Mouse (Mus musculus) heart, embryonic 15.5 days (tissue): ENCODE measurements around the gene 2310034G01Rik. TPM values are rescaled to one million over a fixed set of nuclear protein-coding genes. Genes with fewer than 3 reads are reported as not detected.

Experiments
- ATAC-seq: fragments of 200-750 bp; cut with Nextera tagmentation; replicated peaks from 2 replicates; pipeline ENCODE4 v1.8.0; 2017; ENCODE audit warnings: low read depth, moderate TSS enrichment; ENCODE audit not compliant: insufficient number of reproducible peaks, insufficient read depth, low FRiP score
- H3K27ac ChIP-seq: fragments of 300-500 bp; sonication (generic); 2 replicates; pipeline ENCODE4 v1.5.1; 2015; ENCODE audit warnings: mild to moderate bottlenecking, inconsistent platforms
- H3K27me3 ChIP-seq: fragments of 300-500 bp; sonication (generic); 2 replicates; pipeline ENCODE4 v1.6.1; 2015; ENCODE audit warnings: inconsistent platforms
- H3K36me3 ChIP-seq: fragments of 300-500 bp; sonication (generic); 2 replicates; pipeline ENCODE4 v1.6.1; 2015; ENCODE audit warnings: mild to moderate bottlenecking, inconsistent platforms
- H3K4me1 ChIP-seq: fragments of 300-500 bp; sonication (generic); replicated peaks from 2 replicates; pipeline ENCODE4 v1.6.1; 2015; ENCODE audit warnings: inconsistent platforms
- H3K4me2 ChIP-seq: fragments of 300-500 bp; sonication (generic); 2 replicates; pipeline ENCODE4 v1.6.1; 2015; ENCODE audit warnings: inconsistent platforms, mild to moderate bottlenecking, moderate library complexity
- H3K4me3 ChIP-seq: fragments of 300-500 bp; sonication (generic); 2 replicates; pipeline ENCODE4 v1.5.1; 2015; ENCODE audit warnings: mild to moderate bottlenecking, inconsistent platforms
- H3K9ac ChIP-seq: fragments of 300-500 bp; sonication (generic); 2 replicates; pipeline ENCODE4 v1.6.1; 2015; ENCODE audit warnings: mild to moderate bottlenecking, inconsistent platforms
- H3K9me3 ChIP-seq: fragments of 300-500 bp; sonication (generic); replicated peaks from 2 replicates; pipeline ENCODE4 v1.6.1; 2016; ENCODE audit warnings: inconsistent platforms
- WGBS: fragments of 180-500 bp; shearing (Covaris S2); methylation state at CpG from one replicate; pipeline ENCODE4 v1.1.7; 2015; ENCODE audit warnings: mixed read lengths; 5-methylcytosine and 5-hydroxymethylcytosine counted together
- polyA plus RNA-seq: library from polyadenylated mRNA; unstranded; fragments of >200 nt; fragmentation: Nextera tagmentation; extraction: Ambion mirVana; gene quantifications from 2 replicates; pipeline ENCODE4 v1.2.1, GENCODE M21; 2015

Gene 2310034G01Rik
- polyA plus RNA-seq, 1 experiment from 2014 or later: 0.67 TPM

GRCm38 (mm10) chr19:46327531-46328064, 22.5 kb downstream of the 2310034G01Rik start:
- H3K9ac ChIP-seq: no peak overlapping the region; the same call in 1 of the 2 replicates
- peak overlapping the region; percentile 93 for H3K4me2 ChIP-seq
- H3K27ac ChIP-seq: peak overlapping the region; percentile 86
- H3K4me3 ChIP-seq: peak overlapping the region; percentile 68
- WGBS: 26% methylated on average over 14 of the region's 14 CpGs
- no peak for ATAC-seq
- peaks cover 31% of the 10 kb centered on the region for H3K4me1 ChIP-seq
- no peaks in the 10 kb centered on the region for H3K9me3 ChIP-seq
- peaks cover 48% of the 10 kb centered on the region for H3K27me3 ChIP-seq
- H3K36me3 ChIP-seq: peaks cover 11% of the 10 kb centered on the region; the same call in 1 of the 2 replicates

GRCm38 (mm10) chr19:46326756-46327305, 23.3 kb downstream of the 2310034G01Rik start, which contains the start of gene Psd:
Gene Psd (minus strand): TSS chr19:46327156.
- peak within 1 kb of the TSS; percentile 62 for H3K9ac ChIP-seq
- H3K4me1 ChIP-seq: peaks cover 31% of the 10 kb centered on the region
- H3K4me2 ChIP-seq: peak within 1 kb of the TSS; percentile 93
- no peak for ATAC-seq
- WGBS: under 1% methylated on average over 35 of the region's 35 CpGs
- no peaks in the 10 kb centered on the region for H3K9me3 ChIP-seq
- H3K36me3 ChIP-seq: peaks cover 8% of the 10 kb centered on the region; the same call in 1 of the 2 replicates
- peak within 1 kb of the TSS; percentile 86 for H3K27ac ChIP-seq
- H3K27me3 ChIP-seq: peaks cover 56% of the 10 kb centered on the region
- H3K4me3 ChIP-seq: peak within 1 kb of the TSS; percentile 68

- Histone ChIP-seq H3K4me3 (no peak overlapping the region), H3K4me2 (0 out of 2 replicates have a peak overlapping the region, but pooled peaks have one; percentile 93), H3K27ac (no peak overlapping the region), H3K4me1 (peaks cover 34% of the 10 kb centered on the region), H3K9me3 (no peaks in the 10 kb centered on the region), H3K27me3 (peaks cover 63% of the 10 kb centered on the region), H3K9ac (no peak overlapping the region), H3K36me3 (peaks cover 5% of the 10 kb centered on the region; the same call in 1 of the 2 replicates)
- WGBS: 6% methylated on average over 29 of the region's 29 CpGs
- ATAC-seq: no peak
Observed at GRCm38 (mm10) chr19:46326019-46326755, 23.9 kb downstream of the 2310034G01Rik start.

GRCm38 (mm10) chr19:46324918-46325317, 25.2 kb downstream of the 2310034G01Rik start:
- WGBS: 43% methylated on average over 5 of the region's 5 CpGs
- H3K4me1 ChIP-seq: peaks cover 32% of the 10 kb centered on the region
- H3K9me3 ChIP-seq: no peaks in the 10 kb centered on the region
- no peak for ATAC-seq
- no peak overlapping the region for H3K4me3 ChIP-seq
- H3K27ac ChIP-seq: no peak overlapping the region
- peaks cover 75% of the 10 kb centered on the region for H3K27me3 ChIP-seq
- H3K4me2 ChIP-seq: no peak overlapping the region
- no peak overlapping the region for H3K9ac ChIP-seq
- H3K36me3 ChIP-seq: no peaks in the 10 kb centered on the region

- peaks cover 27% of the 10 kb centered on the region for H3K4me1 ChIP-seq
- H3K4me2 ChIP-seq: no peak overlapping the region
- no peak overlapping the region for H3K9ac ChIP-seq
- ATAC-seq: no peak
- no peaks in the 10 kb centered on the region for H3K9me3 ChIP-seq
- WGBS: 56% methylated on average over 11 of the region's 11 CpGs
- no peaks in the 10 kb centered on the region for H3K36me3 ChIP-seq
- peaks cover 81% of the 10 kb centered on the region for H3K27me3 ChIP-seq
- H3K27ac ChIP-seq: no peak overlapping the region
- H3K4me3 ChIP-seq: no peak overlapping the region
Observed at GRCm38 (mm10) chr19:46324366-46324765, 25.7 kb downstream of the 2310034G01Rik start.

- 64% methylated on average over 5 of the region's 5 CpGs for WGBS
Observed at GRCm38 (mm10) chr19:46323716-46324115, 26.4 kb downstream of the 2310034G01Rik start.

GRCm38 (mm10) chr19:46322996-46323572, 27.0 kb downstream of the 2310034G01Rik start:
- no peak overlapping the region for H3K4me2 ChIP-seq
- WGBS: 68% methylated on average over 13 of the region's 13 CpGs
- no peak overlapping the region for H3K9ac ChIP-seq
- H3K27ac ChIP-seq: no peak overlapping the region
- H3K4me3 ChIP-seq: no peak overlapping the region
- H3K4me1 ChIP-seq: peaks cover 32% of the 10 kb centered on the region
- no peak for ATAC-seq
- H3K36me3 ChIP-seq: no peaks in the 10 kb centered on the region
- H3K9me3 ChIP-seq: no peaks in the 10 kb centered on the region
- H3K27me3 ChIP-seq: peaks cover 94% of the 10 kb centered on the region

More at GRCm38 (mm10) chr19:46323716-46324115, 26.4 kb downstream of the 2310034G01Rik start:
- Histone ChIP-seq H3K27ac (no peak overlapping the region), H3K4me1 (peaks cover 27% of the 10 kb centered on the region), H3K4me3 (no peak overlapping the region), H3K9ac (no peak overlapping the region), H3K4me2 (no peak overlapping the region), H3K27me3 (peaks cover 87% of the 10 kb centered on the region), H3K9me3 (no peaks in the 10 kb centered on the region), H3K36me3 (no peaks in the 10 kb centered on the region)
- no peak for ATAC-seq

GRCm38 (mm10) chr19:46322144-46322995, 27.7 kb downstream of the 2310034G01Rik start:
- Histone ChIP-seq H3K4me2 (no peak overlapping the region), H3K4me3 (no peak overlapping the region), H3K9me3 (no peaks in the 10 kb centered on the region), H3K27ac (no peak overlapping the region), H3K9ac (no peak overlapping the region), H3K36me3 (no peaks in the 10 kb centered on the region), H3K27me3 (peaks cover 100% of the 10 kb centered on the region), H3K4me1 (peaks cover 32% of the 10 kb centered on the region)
- no peak for ATAC-seq
- 43% methylated on average over 11 of the region's 11 CpGs for WGBS

GRCm38 (mm10) chr19:46321101-46321943, 28.8 kb downstream of the 2310034G01Rik start:
- H3K4me2 ChIP-seq: no peak overlapping the region

More at GRCm38 (mm10) chr19:46321101-46321943, 28.8 kb downstream of the 2310034G01Rik start:
- Histone ChIP-seq H3K27ac (no peak overlapping the region), H3K4me1 (peaks cover 32% of the 10 kb centered on the region), H3K9me3 (no peaks in the 10 kb centered on the region), H3K9ac (no peak overlapping the region), H3K27me3 (peaks cover 100% of the 10 kb centered on the region), H3K4me3 (no peak overlapping the region), H3K36me3 (no peaks in the 10 kb centered on the region)
- 28% methylated on average over 6 of the region's 6 CpGs for WGBS
- ATAC-seq: no peak
